Mouse (Mus musculus): ENCODE data around the gene Lck. TPM values are rescaled to one million over a fixed set of nuclear protein-coding genes. Genes with fewer than 3 reads are reported as not detected.
"Not testable (repeated sequence)": the region's sequence is repeated elsewhere in the genome, so short reads cannot be mapped to it uniquely, and the experiment has no call there.

The Lck gene
- polyA plus RNA-seq, 1 experiment from 2014 or later = 6.4 TPM

- H3K27ac ChIP-seq = no peak overlapping the region
- no peak overlapping the region for H3K4me2 ChIP-seq (replicated peaks)
- no peaks in the 10 kb centered on the region for H3K9me3 ChIP-seq (replicated peaks)
- H3K4me1 ChIP-seq = 0 out of 2 replicates have a peak, but pooled peaks cover 3% of the 10 kb centered on the region
- no peak overlapping the region for H3K4me3 ChIP-seq
- H3K36me3 ChIP-seq = no peaks in the 10 kb centered on the region
- WGBS = 62% methylated on average over 8 of the region's 8 CpGs
- ATAC-seq (ENCODE audit: low FRiP score) = no peak
- H3K9ac ChIP-seq = no peak overlapping the region
- no peaks in the 10 kb centered on the region for H3K27me3 ChIP-seq
Measured at GRCm38 (mm10) chr4:129563718-129564117, 9.7 kb downstream of the Lck start.

GRCm38 (mm10) chr4:129561184-129561583, 12.3 kb downstream of the Lck start:
- Histone ChIP-seq H3K9ac (no peak overlapping the region), H3K4me1 (0 out of 2 replicates have a peak, but pooled peaks cover 3% of the 10 kb centered on the region), H3K27me3 (no peaks in the 10 kb centered on the region; the same call in 1 of the 2 replicates), H3K36me3 (no peaks in the 10 kb centered on the region), H3K4me2 (replicated peaks) (no peak overlapping the region), H3K27ac (no peak overlapping the region), H3K9me3 (replicated peaks) (no peaks in the 10 kb centered on the region), H3K4me3 (no peak overlapping the region)
- WGBS = 95% methylated on average over 5 of the region's 5 CpGs
- no peak for ATAC-seq (ENCODE audit: low FRiP score)

- Histone ChIP-seq H3K9ac (no peak overlapping the region), H3K4me2 (replicated peaks) (no peak overlapping the region), H3K27ac (no peak overlapping the region), H3K4me3 (no peak overlapping the region), H3K9me3 (replicated peaks) (no peaks in the 10 kb centered on the region), H3K27me3 (no peaks in the 10 kb centered on the region; the same call in 1 of the 2 replicates), H3K4me1 (peaks cover 8% of the 10 kb centered on the region), H3K36me3 (no peaks in the 10 kb centered on the region)
- 86% methylated on average over 12 of the region's 12 CpGs for WGBS
- no peak for ATAC-seq (ENCODE audit: low FRiP score)
Measured at GRCm38 (mm10) chr4:129558321-129558955, 15.0 kb downstream of the Lck start.

- H3K4me1 ChIP-seq = peaks cover 8% of the 10 kb centered on the region
- no peaks in the 10 kb centered on the region for H3K9me3 ChIP-seq (replicated peaks)
- no peak for ATAC-seq (ENCODE audit: low FRiP score)
- H3K27ac ChIP-seq = no peak overlapping the region
- H3K36me3 ChIP-seq = no peaks in the 10 kb centered on the region
- H3K9ac ChIP-seq = peak overlapping the region; percentile 61
- H3K4me3 ChIP-seq = 0 out of 2 replicates have a peak overlapping the region, but pooled peaks have one; percentile 41
- H3K4me2 ChIP-seq (replicated peaks) = peak overlapping the region; percentile 67
- no peaks in the 10 kb centered on the region; the same call in 1 of the 2 replicates for H3K27me3 ChIP-seq
- WGBS = 84% methylated on average over 9 of the region's 9 CpGs
Measured at GRCm38 (mm10) chr4:129557256-129557808, 16.1 kb downstream of the Lck start.

GRCm38 (mm10) chr4:129556532-129557223, 16.8 kb downstream of the Lck start:
- peak overlapping the region; percentile 12; the same call in 1 of the 2 replicates for H3K27ac ChIP-seq
- H3K4me3 ChIP-seq = peak overlapping the region; percentile 41
- H3K4me2 ChIP-seq (replicated peaks) = peak overlapping the region; percentile 67
- no peaks in the 10 kb centered on the region; the same call in 1 of the 2 replicates for H3K27me3 ChIP-seq
- peak; percentile 81 for ATAC-seq (ENCODE audit: low FRiP score)
- WGBS = 8% methylated on average over 33 of the region's 33 CpGs
- no peaks in the 10 kb centered on the region for H3K36me3 ChIP-seq
- H3K4me1 ChIP-seq = peaks cover 8% of the 10 kb centered on the region
- no peaks in the 10 kb centered on the region for H3K9me3 ChIP-seq (replicated peaks)
- peak overlapping the region; percentile 61 for H3K9ac ChIP-seq

GRCm38 (mm10) chr4:129555862-129556531, 17.4 kb downstream of the Lck start:
- Histone ChIP-seq H3K9me3 (replicated peaks) (no peaks in the 10 kb centered on the region), H3K27ac (0 out of 2 replicates have a peak overlapping the region, but pooled peaks have one; percentile 3), H3K4me3 (peak overlapping the region; percentile 41), H3K4me1 (peaks cover 8% of the 10 kb centered on the region), H3K4me2 (replicated peaks) (peak overlapping the region; percentile 67), H3K36me3 (no peaks in the 10 kb centered on the region), H3K9ac (peak overlapping the region; percentile 61), H3K27me3 (no peaks in the 10 kb centered on the region; the same call in 1 of the 2 replicates)
- WGBS = 1% methylated on average over 24 of the region's 24 CpGs
- peak; percentile 63 for ATAC-seq (ENCODE audit: low FRiP score)

- H3K27ac ChIP-seq = 0 out of 2 replicates have a peak overlapping the region, but pooled peaks have one; percentile 3
- no peaks in the 10 kb centered on the region for H3K9me3 ChIP-seq (replicated peaks)
- 2% methylated on average over 16 of the region's 16 CpGs for WGBS
- no peaks in the 10 kb centered on the region for H3K36me3 ChIP-seq
- peak; percentile 39; the same call in 1 of the 2 replicates for ATAC-seq (ENCODE audit: low FRiP score)
- peak overlapping the region; percentile 67 for H3K4me2 ChIP-seq (replicated peaks)
- peak overlapping the region; percentile 61; the same call in 1 of the 2 replicates for H3K9ac ChIP-seq
- no peaks in the 10 kb centered on the region; the same call in 1 of the 2 replicates for H3K27me3 ChIP-seq
- peak overlapping the region; percentile 41 for H3K4me3 ChIP-seq
- peaks cover 8% of the 10 kb centered on the region for H3K4me1 ChIP-seq
Measured at GRCm38 (mm10) chr4:129555421-129555861, 18.0 kb downstream of the Lck start.

- not testable (repeated sequence) for H3K36me3 ChIP-seq; H3K9me3 ChIP-seq (replicated peaks); ATAC-seq (ENCODE audit: low FRiP score); H3K27me3 ChIP-seq; H3K4me2 ChIP-seq (replicated peaks); H3K27ac ChIP-seq; H3K4me3 ChIP-seq; H3K4me1 ChIP-seq; H3K9ac ChIP-seq
- 75% methylated on average over 6 of the region's 6 CpGs for WGBS
Measured at GRCm38 (mm10) chr4:129554512-129554911, 18.9 kb downstream of the Lck start.

GRCm38 (mm10) chr4:129550295-129550694, 23.1 kb downstream of the Lck start:
- Histone ChIP-seq H3K27me3 (no peaks in the 10 kb centered on the region), H3K4me1 (no peaks in the 10 kb centered on the region; the same call in 1 of the 2 replicates), H3K4me2 (replicated peaks) (no peak overlapping the region), H3K9ac (no peak overlapping the region), H3K9me3 (replicated peaks) (no peaks in the 10 kb centered on the region), H3K4me3 (no peak overlapping the region), H3K27ac (no peak overlapping the region), H3K36me3 (no peaks in the 10 kb centered on the region)
- no peak for ATAC-seq (ENCODE audit: low FRiP score)
- 50% methylated on average over 1 of the region's 1 CpGs for WGBS

- no peaks in the 10 kb centered on the region for H3K4me1 ChIP-seq
- H3K27me3 ChIP-seq = no peaks in the 10 kb centered on the region
- H3K9me3 ChIP-seq (replicated peaks) = no peaks in the 10 kb centered on the region
- ATAC-seq (ENCODE audit: low FRiP score) = no peak
- no peak overlapping the region for H3K27ac ChIP-seq
- no peaks in the 10 kb centered on the region for H3K36me3 ChIP-seq
- no peak overlapping the region for H3K9ac ChIP-seq
- 97% methylated on average over 2 of the region's 2 CpGs for WGBS
- H3K4me2 ChIP-seq (replicated peaks) = no peak overlapping the region
- H3K4me3 ChIP-seq = no peak overlapping the region
Measured at GRCm38 (mm10) chr4:129549306-129549705, 24.1 kb downstream of the Lck start.

GRCm38 (mm10) chr4:129547631-129548030, 25.8 kb downstream of the Lck start:
- H3K9ac ChIP-seq; ATAC-seq (ENCODE audit: low FRiP score): not testable (repeated sequence)
- WGBS = 89% methylated on average over 4 of the region's 4 CpGs

GRCm38 (mm10) chr4:129544106-129544505, 29.3 kb downstream of the Lck start:
- H3K27me3 ChIP-seq = no peaks in the 10 kb centered on the region
- no peak overlapping the region for H3K9ac ChIP-seq
- no peak overlapping the region for H3K27ac ChIP-seq
- H3K9me3 ChIP-seq (replicated peaks) = no peaks in the 10 kb centered on the region
- H3K4me1 ChIP-seq = peaks cover 18% of the 10 kb centered on the region
- 88% methylated on average over 4 of the region's 4 CpGs for WGBS
- ATAC-seq (ENCODE audit: low FRiP score) = no peak
- 0 out of 2 replicates have a peak, but pooled peaks cover 8% of the 10 kb centered on the region for H3K36me3 ChIP-seq
- no peak overlapping the region for H3K4me2 ChIP-seq (replicated peaks)
- H3K4me3 ChIP-seq = no peak overlapping the region

More at GRCm38 (mm10) chr4:129547631-129548030, 25.8 kb downstream of the Lck start:
- H3K4me1 ChIP-seq; H3K27ac ChIP-seq; H3K4me2 ChIP-seq (replicated peaks); H3K9me3 ChIP-seq (replicated peaks); H3K27me3 ChIP-seq; H3K4me3 ChIP-seq; H3K36me3 ChIP-seq: not testable (repeated sequence)

All from hindbrain, embryonic 12.5 days (tissue).